Mouse (Mus musculus) kidney, adult 2 months (tissue): Measurements from ENCODE around the gene Ociad2.

Experiments used
- CTCF ChIP-seq: fragments of 200-500 bp; conservative IDR thresholded peaks from 2 replicates; pipeline ENCODE4 v1.5.1; 2011; ENCODE audit warnings: low read depth, mild to moderate bottlenecking, control low read depth, low read length, moderate library complexity, mixed read lengths; ENCODE audit not compliant: insufficient read depth, insufficient read length
- POLR2A ChIP-seq: fragments of 200-500 bp; IDR thresholded peaks from one replicate; pipeline ENCODE4 v1.6.1; 2011; ENCODE audit warnings: low read depth, low read length, control low read depth

- no peak for TF ChIP-seq POLR2A
- TF ChIP-seq CTCF = no peak
Observed at GRCm38 (mm10) chr5:73342701-73343355, 2.0 kb upstream of the Ociad2 start.
